Mouse (Mus musculus) monocyte, adult 5-6 weeks (primary cell): ENCODE data around the gene Cdca8. TPM values are rescaled to one million over a fixed set of nuclear protein-coding genes. Genes with fewer than 3 reads are reported as not detected.

Experiments used
- ATAC-seq: fragments of 153-309, 156-312 bp; replicated peaks from 2 replicates; pipeline ENCODE4 v1.8.0; 2017; ENCODE audit warnings: mild to moderate bottlenecking; ENCODE audit not compliant: low TSS enrichment, insufficient number of reproducible peaks, severe bottlenecking, poor library complexity, low FRiP score
- total RNA-seq: library from RNA; stranded (forward); fragments of 200-1000, 200-491, 200-594 nt; gene quantifications from 3 replicates; pipeline ENCODE4 v1.2.3, GENCODE M21; 2017

Gene Cdca8
- total RNA-seq, 1 experiment from 2014 or later: 2.7 TPM

DNA sequence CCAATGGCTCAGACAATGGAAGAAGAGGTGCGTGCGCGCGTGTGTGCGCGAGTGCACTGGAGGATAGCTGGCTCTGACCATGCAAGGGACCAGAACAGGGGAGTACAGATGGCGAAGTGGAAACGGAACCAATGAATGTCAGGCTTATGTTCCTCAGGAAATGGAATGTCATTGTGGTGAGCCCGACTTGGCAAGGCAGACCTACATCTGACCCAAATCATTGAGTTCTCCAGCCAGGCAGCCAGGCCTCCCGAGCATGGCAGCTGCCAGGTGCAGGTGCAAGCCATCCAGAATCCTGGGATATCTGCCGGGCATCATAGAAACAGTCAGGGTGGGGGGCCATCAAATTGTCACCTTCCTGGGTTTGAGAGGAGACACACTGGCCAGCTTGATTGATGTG is 21.8 kb upstream of the Cdca8 start:
- no peak for ATAC-seq

DNA sequence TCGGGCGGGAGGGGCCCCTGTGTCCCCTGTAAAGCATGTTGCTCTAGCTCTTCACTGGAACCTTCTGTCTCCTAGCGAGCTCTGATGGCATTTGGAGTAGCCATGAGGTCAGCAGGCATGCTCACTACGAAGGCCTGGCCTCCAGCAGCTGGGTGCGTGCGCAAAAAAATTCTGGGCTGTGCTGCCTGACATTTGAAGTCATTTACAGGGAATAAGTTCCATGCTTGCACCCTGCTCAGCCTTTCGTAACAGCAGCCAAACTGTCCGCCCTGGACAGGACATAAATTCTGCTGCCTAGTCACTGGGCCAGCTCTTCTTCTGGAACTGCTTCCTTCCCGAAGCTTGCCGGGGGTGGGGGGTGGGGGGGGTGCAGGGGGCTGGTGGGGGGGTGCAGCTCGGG is 20.0 kb upstream of the Cdca8 start:
- no peak for ATAC-seq

DNA sequence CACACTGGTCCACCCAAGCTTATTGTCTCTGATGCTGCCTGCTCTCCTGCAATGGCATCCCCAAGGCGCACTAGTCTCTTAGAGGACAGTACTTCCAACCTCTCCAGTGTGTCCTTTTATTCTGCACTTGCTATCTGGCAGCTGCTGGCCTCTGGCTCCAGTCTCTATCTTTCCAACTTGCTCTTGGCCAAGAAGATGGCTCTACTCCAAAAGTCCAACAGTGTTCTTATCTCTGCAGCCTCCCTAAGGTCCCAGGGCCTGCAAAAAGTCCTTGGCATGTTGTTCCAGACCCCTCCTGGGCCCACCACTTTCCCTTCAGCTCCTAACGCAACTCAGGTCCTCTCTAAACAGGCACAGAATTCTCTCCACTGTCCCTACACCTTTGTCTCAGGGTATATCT is 18.2 kb upstream of the Cdca8 start:
- no peak for ATAC-seq

DNA sequence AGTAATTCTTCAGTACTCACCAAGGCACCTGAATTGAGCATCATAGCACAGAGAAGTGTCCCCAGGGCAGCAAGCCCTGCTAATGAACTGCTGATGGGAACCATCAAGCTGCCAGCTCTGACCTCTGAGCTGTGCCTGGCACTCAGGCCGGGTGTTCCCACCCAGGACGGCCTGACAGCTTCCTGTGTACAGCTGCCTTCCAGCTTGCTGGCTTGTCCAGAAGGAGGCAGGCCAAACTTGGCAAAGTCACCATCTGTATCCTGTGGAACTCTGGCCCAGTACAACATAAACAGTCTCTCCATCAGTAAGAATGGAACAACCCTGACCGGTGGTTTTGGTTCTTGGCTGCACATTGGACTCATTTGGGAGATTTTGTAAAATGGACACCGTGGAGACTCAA is 14.4 kb upstream of the Cdca8 start:
- no peak for ATAC-seq

DNA sequence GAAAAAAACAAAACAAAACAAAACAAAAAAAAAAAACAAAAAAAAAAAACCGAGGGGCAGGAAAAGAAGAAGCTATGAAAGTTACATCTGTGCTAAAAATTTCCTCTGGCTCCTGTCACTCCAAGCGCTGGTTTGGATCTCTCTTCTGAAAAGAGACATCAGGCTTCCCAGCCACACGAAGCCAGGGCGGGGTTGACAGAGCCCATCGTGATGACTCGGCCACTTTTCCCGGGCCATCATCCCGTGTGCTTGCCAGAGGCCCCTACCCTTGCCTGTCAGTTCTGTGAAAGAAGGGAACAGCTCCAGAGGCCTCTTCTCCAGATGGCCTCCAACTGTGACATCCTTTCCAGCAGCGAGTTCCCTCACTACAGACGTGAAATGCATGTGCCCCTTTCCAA is 11.9 kb upstream of the Cdca8 start:
- ATAC-seq: no peak

DNA sequence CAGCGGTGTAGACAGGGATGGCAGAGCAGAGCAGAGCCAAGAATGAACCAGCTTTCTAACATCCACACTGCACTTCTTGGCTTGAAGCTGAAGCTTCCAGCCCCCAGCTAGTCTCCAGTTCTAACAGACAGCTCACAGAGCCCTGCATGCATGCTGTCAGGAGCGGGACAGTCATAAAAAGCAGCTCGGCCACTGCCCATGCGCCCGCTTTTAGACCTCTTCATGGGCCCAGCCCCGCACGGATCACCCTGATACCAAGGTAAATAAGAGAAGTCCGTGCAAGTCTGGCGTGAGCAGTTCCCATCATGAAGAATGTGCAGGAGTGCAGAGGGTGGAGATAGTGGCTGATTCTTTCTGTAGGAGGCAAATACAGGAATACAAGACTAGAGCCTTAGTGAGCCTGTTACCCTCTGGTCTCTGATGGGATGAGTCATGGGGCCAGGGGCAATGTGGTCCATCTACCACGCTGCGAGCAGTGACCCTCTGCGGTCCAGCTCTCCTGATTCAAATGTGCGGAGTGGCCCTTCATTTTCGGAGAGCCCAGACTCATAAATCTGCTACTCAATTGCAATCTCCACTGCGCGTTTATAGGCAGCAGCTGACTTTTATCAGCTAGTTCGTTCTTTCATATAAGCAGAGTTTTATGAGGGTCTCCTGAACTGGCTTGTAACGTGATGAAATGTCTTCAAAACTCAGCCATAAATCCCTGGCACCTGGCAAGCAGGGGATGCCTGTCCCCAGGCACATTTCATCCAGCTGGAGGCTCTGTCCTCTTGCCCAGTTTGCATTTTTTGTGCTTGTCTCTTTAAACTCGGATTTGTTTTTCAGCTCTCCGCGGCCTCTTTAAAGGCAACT is 11.3 kb upstream of the Cdca8 start:
- no peak for ATAC-seq

DNA sequence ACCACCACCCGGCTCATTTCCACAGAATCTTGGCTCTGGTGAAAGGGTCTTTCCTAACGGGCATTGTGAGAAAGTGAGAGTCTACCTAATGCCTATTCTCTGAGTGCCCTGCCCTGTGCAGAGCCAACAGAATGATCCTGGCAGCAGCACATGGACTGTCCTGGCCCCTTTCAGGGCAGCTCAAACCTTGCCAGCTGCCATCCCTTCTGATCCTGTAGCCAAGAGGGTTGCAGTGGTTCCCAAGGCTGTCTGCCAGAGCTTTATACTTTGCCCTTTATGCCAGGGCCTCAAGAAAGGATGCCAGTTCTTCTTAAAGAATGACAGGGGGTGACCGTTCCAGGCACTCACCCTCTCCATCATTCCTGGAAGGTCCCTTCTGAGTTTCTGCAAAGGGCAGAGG is 10.4 kb upstream of the Cdca8 start:
- no peak for ATAC-seq

DNA sequence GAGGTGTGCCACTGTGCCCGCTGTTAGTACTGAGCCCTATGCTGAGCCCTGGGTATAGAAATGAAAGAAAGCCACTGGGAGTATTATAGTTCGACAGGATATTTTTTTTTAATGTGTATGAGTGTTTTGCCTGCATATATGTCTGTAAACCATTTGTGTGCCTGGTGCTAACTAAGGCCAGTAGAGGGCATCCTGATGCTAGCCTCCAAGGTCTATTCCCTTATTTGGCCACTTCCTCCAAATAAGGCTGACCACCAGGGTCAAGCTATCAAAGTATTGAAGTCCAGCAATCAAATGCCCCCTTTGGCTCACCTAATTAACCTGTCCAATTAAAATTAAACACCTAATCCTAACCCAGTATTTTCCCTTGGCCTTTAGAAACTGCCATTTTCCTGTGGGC is 5.8 kb upstream of the Cdca8 start:
- ATAC-seq: no peak

DNA sequence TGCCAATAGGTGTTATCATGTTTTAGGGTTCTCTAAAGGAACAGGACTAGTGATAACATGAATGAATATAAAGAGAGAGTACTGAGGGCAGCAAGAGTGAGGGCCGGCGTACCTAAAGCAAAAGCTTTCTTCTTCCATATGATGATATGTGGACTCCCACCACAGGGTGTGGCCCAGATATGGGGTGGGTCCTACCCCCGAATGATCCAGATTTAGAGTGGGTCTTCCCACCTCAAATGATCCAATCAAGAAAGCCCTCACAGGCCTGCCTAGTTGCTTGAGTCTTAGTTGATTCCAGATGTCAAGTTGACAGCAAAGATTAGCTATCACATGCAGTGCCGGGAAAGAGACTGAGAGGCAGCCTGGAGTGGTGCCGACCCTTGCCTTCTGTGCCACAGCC is 4.7 kb upstream of the Cdca8 start:
- ATAC-seq: no peak

DNA sequence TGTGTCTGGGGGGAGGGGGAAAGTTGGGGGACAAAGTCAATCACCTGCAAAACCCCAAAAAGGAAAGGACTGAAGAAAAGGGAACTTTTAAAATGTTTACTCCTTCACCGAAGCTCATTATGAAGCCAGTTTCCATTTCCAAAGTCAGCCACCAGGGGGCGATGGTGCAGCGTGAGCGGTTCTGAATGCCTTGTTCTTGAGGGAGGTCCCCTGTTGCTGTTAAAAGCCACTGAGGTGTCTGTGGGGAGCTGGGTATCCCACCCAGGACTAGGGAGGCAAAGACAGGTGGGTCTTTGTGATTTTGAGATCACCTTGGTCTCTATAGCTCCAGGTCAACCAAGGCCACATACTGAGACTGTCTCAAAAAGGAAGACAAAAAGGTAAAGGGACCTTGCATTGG is 3.9 kb upstream of the Cdca8 start:
- peak; percentile 55; the same call in 1 of the 2 replicates for ATAC-seq

DNA sequence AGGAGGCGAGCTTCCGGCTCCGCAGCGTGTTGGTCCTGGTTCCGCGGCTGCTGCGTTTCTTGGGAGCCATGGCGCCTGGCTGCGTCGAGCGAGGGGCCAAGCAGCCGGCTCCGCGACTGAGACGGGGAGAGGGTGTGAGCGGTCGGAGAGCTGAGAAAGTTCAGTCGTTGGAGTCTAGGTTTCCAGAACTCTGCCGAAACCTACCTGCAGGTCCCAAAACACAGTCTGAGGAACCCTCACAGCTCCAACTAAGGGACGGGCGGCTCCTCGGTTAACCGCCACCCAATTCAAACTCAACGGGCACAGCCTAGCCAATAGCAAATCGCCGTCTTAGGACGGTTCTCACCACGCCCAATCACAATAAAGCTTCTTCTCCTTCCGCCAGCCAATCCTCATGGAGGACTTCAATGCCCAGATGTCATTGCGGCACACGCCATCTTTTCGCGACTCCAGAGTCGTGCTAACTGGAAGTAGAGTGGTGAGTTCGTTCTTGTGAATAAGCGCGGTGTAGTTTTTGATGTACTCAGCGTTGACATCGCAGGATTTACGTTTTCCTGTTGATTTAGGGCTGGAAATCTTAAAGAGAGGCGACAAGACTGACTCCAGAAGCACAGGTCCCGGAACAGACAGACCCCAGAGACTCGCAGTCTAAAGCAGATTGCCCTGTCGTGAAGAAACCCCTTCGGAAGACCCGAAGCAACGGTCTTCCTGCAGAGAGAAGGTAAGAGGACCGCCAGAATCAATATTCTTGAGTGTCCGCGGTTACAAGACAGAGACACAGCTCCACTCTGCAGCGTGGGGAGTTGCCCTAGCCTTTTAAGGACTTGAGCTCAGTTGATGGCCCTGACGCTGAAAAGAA is 2.3 kb downstream of the Cdca8 start, which contains the start of gene 9930104L06Rik:
TSS of gene 9930104L06Rik (plus strand) at position 436 of the 859 bp plus-strand sequence.
- ATAC-seq: peak; percentile 99

DNA sequence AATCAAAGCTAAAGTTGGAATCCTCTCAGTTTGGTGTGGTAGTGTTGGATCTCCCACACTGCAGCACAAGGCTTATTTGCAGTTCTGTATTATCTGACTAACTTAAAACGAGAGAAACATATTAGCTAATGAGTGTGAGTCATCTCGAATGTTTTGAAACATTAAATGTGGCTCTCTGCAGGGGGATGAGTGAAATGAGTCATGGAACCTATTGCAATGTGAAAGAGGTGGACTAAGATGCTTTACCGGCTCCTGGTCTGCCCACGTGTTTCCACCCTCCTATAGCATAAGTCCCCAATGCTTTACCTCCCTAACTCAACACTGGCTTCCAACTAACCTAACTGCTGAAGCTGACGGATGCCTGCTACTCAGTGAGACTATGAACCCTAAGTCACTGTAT is 11.0 kb downstream of the Cdca8 start:
- ATAC-seq: no peak

DNA sequence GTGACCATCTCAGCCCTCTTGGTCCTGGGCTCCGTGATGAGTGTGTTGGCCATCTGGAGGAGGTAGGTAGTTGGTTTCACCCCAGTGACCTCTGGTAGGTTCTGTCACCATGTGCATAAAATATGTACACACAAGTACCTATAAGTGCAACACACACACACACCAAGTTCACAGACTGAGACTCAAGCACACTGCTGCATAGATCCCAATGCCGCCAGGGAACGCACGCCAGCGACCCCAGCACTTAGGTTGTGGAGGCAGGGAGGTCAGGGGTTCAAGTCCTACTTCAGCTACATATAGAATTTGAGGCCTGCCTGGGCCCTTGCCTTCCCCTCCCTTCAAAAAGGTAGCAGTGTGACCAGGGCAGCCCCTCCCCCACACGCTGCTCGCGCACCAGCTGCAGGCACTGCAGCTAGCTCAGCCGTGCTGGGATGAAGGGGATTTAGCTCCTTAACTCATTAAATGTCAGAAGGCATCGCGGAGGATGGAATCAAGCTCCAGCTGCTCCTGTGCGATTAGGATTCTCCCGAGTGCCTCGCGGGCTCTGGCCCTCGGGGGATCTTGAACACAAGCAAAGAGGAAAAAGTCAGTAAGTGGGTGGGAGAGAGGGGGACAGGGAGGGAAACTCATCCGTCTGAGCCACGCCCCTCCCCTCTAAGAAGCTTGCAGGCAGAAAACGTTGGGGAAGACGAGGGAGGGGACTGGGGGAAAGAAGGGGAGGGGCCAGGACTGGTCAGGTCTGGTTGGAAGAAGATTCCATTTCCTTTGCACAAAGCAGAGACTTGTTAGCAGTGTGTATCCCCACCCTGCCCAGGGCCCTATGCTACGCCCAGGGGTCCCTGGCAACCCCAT is 32.9 kb downstream of the Cdca8 start:
- no peak for ATAC-seq

DNA sequence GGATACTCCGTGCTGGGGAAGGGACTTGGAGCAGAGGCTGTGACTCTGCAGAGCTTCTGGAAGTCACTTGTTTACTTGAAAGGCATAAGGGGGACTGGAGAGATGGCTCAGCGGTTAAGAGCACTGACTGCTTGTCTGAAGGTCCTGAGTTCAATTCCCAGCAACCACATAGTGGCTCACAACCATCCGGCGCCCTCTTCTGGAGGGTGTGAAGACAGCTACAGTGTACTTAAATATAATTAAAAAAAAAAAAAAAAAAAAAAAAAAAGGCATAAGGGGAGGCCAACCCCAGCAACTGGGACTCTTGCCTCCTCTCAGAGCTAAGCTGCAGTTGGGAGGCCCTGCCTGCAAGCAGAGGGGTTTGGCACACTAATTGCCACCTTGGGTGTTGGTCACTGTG is 33.7 kb downstream of the Cdca8 start:
- no peak for ATAC-seq

DNA sequence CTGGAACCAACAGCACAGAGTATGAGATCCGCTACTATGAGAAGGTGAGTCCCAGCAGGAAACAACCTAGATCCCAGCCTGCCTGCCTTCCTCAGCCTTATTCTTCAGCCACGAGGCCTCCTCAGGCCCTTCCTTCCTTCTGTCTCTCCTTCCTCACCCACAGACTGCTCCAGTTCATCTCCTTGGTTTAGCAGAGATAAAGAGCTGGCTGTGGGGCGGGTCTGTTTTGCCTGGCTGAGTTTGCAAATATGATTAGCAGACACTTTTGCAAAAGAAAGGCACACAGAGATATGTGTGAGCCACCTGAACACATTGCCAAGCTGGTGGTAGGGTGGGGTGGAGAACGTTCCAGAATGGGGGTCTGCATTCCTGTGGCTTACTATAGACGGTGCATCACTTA is 39.2 kb downstream of the Cdca8 start:
- no peak for ATAC-seq

DNA sequence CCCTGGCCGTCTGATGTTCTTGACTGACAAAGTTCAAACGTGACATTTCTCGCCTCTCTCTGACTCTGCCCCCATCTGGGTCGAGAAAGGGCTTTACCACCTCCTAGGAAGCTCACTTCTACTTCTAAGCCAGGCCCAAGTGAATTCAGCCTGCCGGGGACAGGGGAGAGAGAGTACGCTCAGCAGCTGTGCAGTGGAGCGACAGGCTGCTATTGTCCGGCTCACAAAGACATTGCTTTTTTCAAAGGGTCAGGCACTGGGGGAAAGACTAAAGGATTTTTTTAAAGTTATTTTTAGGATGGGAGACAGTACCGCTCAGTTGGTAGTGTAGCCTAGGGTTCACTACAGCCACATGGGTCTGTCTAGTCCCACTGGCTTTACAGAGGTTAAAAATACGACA is 40.7 kb downstream of the Cdca8 start:
- no peak for ATAC-seq

DNA sequence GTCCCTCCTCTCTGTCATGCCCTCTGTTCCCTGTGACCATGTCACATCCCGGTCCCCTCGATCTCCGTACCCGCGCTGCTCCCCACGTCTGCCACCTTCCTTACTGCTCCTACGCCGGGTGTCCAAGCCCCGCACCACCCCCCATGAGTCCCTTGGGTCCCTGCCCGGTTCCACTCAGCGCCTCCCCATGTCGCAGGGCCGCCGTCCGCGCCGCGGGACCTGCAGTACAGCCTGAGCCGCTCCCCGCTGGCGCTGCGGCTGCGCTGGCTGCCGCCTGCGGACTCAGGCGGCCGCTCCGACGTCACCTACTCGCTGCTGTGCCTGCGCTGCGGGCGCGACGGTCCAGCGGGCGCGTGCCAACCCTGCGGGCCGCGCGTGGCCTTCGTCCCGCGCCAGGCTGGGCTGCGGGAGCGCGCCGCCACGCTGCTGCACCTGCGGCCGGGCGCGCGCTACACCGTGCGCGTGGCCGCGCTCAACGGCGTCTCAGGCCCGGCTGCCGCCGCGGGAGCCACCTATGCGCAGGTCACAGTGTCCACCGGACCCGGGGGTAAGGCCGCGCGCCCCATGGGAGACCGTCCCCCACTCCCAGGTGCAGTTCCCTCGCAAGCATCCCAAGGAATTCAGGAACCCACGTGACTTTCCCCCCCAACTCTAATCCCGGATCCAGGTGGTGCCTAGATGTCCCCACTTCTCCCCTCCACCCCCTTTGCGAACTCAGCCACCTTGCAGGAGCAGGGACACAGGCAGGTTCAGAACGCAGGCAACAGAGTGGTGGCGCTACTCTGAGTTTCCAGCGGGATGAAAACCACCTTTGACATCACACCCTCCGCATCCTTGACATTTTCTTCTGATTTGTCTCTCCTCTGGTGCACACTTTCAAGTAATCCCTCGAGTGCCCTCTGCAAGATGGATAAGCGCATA is 44.3 kb downstream of the Cdca8 start:
- no peak for ATAC-seq

DNA sequence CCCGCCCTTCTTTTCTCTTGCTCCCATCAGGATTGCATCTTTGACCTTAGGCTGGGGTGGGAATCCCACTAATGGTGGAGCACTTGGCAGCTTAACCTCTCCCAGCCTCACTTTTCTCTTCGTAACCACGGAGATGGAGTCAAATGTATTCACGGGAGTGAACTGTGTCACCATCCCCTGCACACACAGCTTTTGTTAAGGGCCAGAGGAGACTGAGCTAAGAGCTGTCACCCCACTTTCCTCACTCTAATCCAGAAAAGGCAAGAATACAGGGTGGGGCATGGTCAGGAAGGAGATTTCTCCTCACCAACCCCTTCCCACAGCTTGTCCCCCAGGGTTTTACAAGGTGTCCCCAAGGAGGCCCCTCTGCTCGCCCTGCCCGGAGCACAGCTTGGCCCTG is 45.3 kb downstream of the Cdca8 start:
- ATAC-seq: no peak
